Mouse (Mus musculus) heart, postnatal 0 days (tissue): ENCODE measurements around the gene Nr4a2. TPM values are rescaled to one million over a fixed set of nuclear protein-coding genes. Genes with fewer than 3 reads are reported as not detected.

Experiments
- ATAC-seq: fragments of 200-750 bp; cut with Nextera tagmentation; 2 replicates; pipeline ENCODE4 v1.8.0; 2017; ENCODE audit warnings: low read depth, moderate number of reproducible peaks, moderate library complexity; ENCODE audit not compliant: insufficient read depth
- DNase-seq: peaks from one replicate; pipeline ENCODE4 v3.0.0-alpha.2; 2016; ENCODE audit warnings: low spot score
- H3K27ac ChIP-seq: fragments of 300-500 bp; sonication (generic); 2 replicates; pipeline ENCODE4 v1.5.1; 2014; ENCODE audit warnings: low read depth, mild to moderate bottlenecking
- H3K27me3 ChIP-seq: fragments of 300-500 bp; sonication (generic); 2 replicates; pipeline ENCODE4 v1.6.1; 2014; ENCODE audit warnings: low read length, mixed read lengths; ENCODE audit not compliant: control insufficient read depth, insufficient read depth
- H3K36me3 ChIP-seq: fragments of 300-500 bp; sonication (generic); replicated peaks from 2 replicates; pipeline ENCODE4 v1.6.1; 2014; ENCODE audit warnings: low read length, mixed read lengths; ENCODE audit not compliant: control insufficient read depth, insufficient read depth
- H3K4me1 ChIP-seq: fragments of 300-500 bp; sonication (generic); 2 replicates; pipeline ENCODE4 v1.6.1; 2014; ENCODE audit warnings: antibody characterized with exemption; ENCODE audit not compliant: control insufficient read depth, insufficient read depth
- H3K4me2 ChIP-seq: fragments of 300-500 bp; sonication (generic); 2 replicates; pipeline ENCODE4 v1.6.1; 2014; ENCODE audit warnings: low read depth, mild to moderate bottlenecking, low read length, moderate library complexity
- H3K4me3 ChIP-seq: fragments of 300-500 bp; sonication (generic); 2 replicates; pipeline ENCODE4 v1.5.1; 2014; ENCODE audit warnings: low read depth, low read length
- H3K9ac ChIP-seq: fragments of 300-500 bp; sonication (generic); replicated peaks from 2 replicates; pipeline ENCODE4 v1.6.1; 2014; ENCODE audit warnings: low read depth, low read length, mixed read lengths
- H3K9me3 ChIP-seq: fragments of 300-500 bp; sonication (generic); replicated peaks from 2 replicates; pipeline ENCODE4 v1.6.1; 2016; ENCODE audit warnings: low read length; ENCODE audit not compliant: control insufficient read depth
- CTCF ChIP-seq: IDR thresholded peaks from 2 replicates; pipeline ENCODE4 v1.5.1; 2016; ENCODE audit warnings: antibody characterized with exemption, control low read depth, low read depth
- EP300 ChIP-seq: IDR thresholded peaks from 2 replicates; pipeline ENCODE4 v1.6.1; 2016; ENCODE audit warnings: antibody characterized with exemption, low read depth
- WGBS: fragments of 180-500 bp; shearing (Covaris S2); extraction: QIAGEN DNeasy Blood & Tissue Kit; methylation state at CpG from one replicate; pipeline ENCODE4 v1.1.7; 2014; 5-methylcytosine and 5-hydroxymethylcytosine counted together
- polyA plus RNA-seq: library from polyadenylated mRNA; unstranded; fragments of >200 nt; fragmentation: Nextera tagmentation; extraction: Ambion mirVana; gene quantifications from 2 replicates; pipeline ENCODE4 v1.2.1, GENCODE M21; 2015
- total RNA-seq: library from RNA; depleted of rRNA; stranded (reverse); fragments of >200 nt; gene quantifications from 2 replicates; pipeline ENCODE4 v1.2.3, GENCODE M21; 2014; ENCODE audit warnings: low replicate concordance; rRNA removed

Gene Nr4a2
- total and polyA plus RNA-seq, 2 experiments from 2014 or later: 0.34 to 1.2 TPM

DNA sequence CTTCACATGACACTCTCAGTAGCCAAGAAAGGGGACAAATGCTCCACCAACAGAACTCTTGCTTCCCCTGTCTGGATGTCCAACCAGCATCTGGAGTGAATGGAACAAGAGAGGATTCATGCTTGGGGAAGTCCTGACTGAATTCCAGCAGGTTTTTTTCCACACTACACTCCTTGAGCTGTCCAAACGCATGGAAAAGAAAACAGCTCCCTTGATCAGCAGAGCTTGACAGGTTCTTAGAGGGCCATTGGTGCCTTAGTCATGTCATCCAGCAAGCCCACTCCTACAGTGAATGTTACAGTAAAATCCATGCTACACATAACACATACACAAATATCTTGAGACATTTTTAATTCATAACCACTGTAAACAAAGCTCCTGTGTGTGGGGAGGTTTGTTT, 60.3 kb downstream of the Nr4a2 start:
- ATAC-seq: no peak
- no peak overlapping the region for H3K4me3 ChIP-seq
- no peak overlapping the region for H3K4me2 ChIP-seq
- no peak overlapping the region for H3K27ac ChIP-seq
- H3K4me1 ChIP-seq: no peaks in the 10 kb centered on the region
- no peaks in the 10 kb centered on the region for H3K36me3 ChIP-seq
- no peak for TF ChIP-seq CTCF
- TF ChIP-seq EP300: no peak
- WGBS: 69% methylated on average over 1 of the region's 1 CpGs
- no peaks in the 10 kb centered on the region for H3K9me3 ChIP-seq
- H3K9ac ChIP-seq: no peak overlapping the region
- no peaks in the 10 kb centered on the region for H3K27me3 ChIP-seq
- DNase-seq: no peak

Other genes with a start within 250 kb of the Nr4a2 start
- gene Gpd2, start 113.6 kb upstream of the Nr4a2 start, total RNA-seq: 9.0 and 17.3 TPM in 2 replicates
- 8.4 and 10.6 TPM in 2 replicates for gene Gpd2, start 113.6 kb upstream of the Nr4a2 start, polyA plus RNA-seq